Mouse (Mus musculus) cortical plate, adult 2 months (tissue): ENCODE data around the gene Lpp.

ENCODE experiments used
- CTCF ChIP-seq: fragments of 200-500 bp; IDR thresholded peaks from 2 replicates; pipeline ENCODE4 v1.5.1; 2011; ENCODE audit warnings: mild to moderate bottlenecking, control low read depth, low read length; ENCODE audit not compliant: insufficient read depth; ENCODE audit errors: extremely low read depth
- POLR2A ChIP-seq: fragments of 200-500 bp; IDR thresholded peaks from 2 replicates; pipeline ENCODE4 v1.6.1; 2011; ENCODE audit warnings: mild to moderate bottlenecking, low read length, control low read depth; ENCODE audit not compliant: insufficient read depth; ENCODE audit errors: extremely low read depth

GRCm38 (mm10) chr16:24625576-24625975, 232.3 kb downstream of the Lpp start:
- TF ChIP-seq CTCF (no peak), POLR2A (no peak)
